In the genomic region with DNA sequence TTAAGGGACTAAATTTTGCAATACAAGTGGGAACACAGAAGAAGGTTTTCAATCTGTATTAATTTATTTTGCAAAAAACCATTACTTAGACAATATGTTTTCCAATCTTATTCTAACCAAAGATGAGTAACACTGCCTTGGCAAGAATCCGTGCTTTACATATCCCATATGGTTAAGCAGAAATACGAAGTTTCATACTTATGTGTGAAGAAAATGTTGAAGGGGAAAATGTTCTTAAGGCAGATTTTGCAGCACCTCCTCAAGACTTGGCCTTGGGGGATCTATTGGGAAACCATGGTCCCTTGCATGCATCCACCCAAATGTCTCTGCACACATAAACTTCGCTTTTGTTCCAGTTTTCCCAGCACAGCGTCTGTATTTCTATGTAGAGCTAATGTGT, we compare ENCODE assay signal across 19 mouse cellular contexts. TPM values are rescaled to one million over a fixed set of nuclear protein-coding genes. Genes with fewer than 3 reads are reported as not detected.
DNase-seq lines count a peak whose midpoint lies in the region; ATAC-seq and TF ChIP-seq lines count a peak whose summit lies in the region.
"Had no signal": no experiment of that assay in that cellular context is flagged by ENCODE, and none has a peak within 500 bp of the region (broad histone marks: within the 10 kb centered on the region; RNA-seq: fewer than 3 reads in every experiment).

No protein-coding gene starts in this region.

- H3K4me2 ChIP-seq in forebrain, embryonic 13.5 days: no peak overlapping the region
- no peak overlapping the region for H3K4me2 ChIP-seq in forebrain, embryonic 12.5 days
- H3K4me2 ChIP-seq: heart, embryonic 11.5 days; intestine, embryonic 15.5 days had no signal

- no peaks in the 10 kb centered on the region for H3K4me1 ChIP-seq in forebrain, embryonic 13.5 days
- no peaks in the 10 kb centered on the region for H3K4me1 ChIP-seq in forebrain, embryonic 12.5 days
- H3K4me1 ChIP-seq: intestine, embryonic 15.5 days had no signal

- H3K9ac ChIP-seq in forebrain, embryonic 13.5 days: no peak overlapping the region
- no peak overlapping the region for H3K9ac ChIP-seq in forebrain, embryonic 12.5 days
- H3K9ac ChIP-seq: intestine, embryonic 15.5 days had no signal

- H3K36me3 ChIP-seq in forebrain, embryonic 13.5 days (ENCODE audit: poor library complexity, severe bottlenecking): no peaks in the 10 kb centered on the region
- no peaks in the 10 kb centered on the region for H3K36me3 ChIP-seq in forebrain, embryonic 12.5 days (replicated peaks)
- H3K36me3 ChIP-seq: intestine, embryonic 15.5 days had no signal

- intact Hi-C loops in left cerebral cortex, postnatal 25 days (cut with DNase I): loop anchor here (10.0 kb wide), 1 partner anchor 120 kb away; no protein-coding TSS in a partner anchor
- intact Hi-C loops in left cerebral cortex, adult 2 months (cut with DNase I): no loop called here

- ATAC-seq in forebrain, embryonic 13.5 days: peak; percentile 11; the same call in 1 of the 2 replicates
- no peak for ATAC-seq in forebrain, embryonic 12.5 days (ENCODE audit: low FRiP score)
- ATAC-seq: activated CD4-positive, CD25-positive, alpha-beta regulatory T cell, adult 4 months; hindbrain, embryonic 16.5 days; intestine, embryonic 15.5 days had no signal

- no peak for TF ChIP-seq CTCF in left cerebral cortex, adult 2 months (IDR thresholded peaks at IDR 0.05)

- H3K27me3 ChIP-seq in forebrain, embryonic 13.5 days: no peaks in the 10 kb centered on the region
- H3K27me3 ChIP-seq in forebrain, embryonic 12.5 days: no peaks in the 10 kb centered on the region
- H3K27me3 ChIP-seq: intestine, embryonic 15.5 days had no signal

- no peak overlapping the region for H3K4me3 ChIP-seq in forebrain, embryonic 13.5 days
- H3K4me3 ChIP-seq in forebrain, embryonic 12.5 days (replicated peaks): no peak overlapping the region
- no peak overlapping the region for H3K4me3 ChIP-seq in left cerebral cortex, adult 2 months
- H3K4me3 ChIP-seq: intestine, embryonic 15.5 days had no signal

- DNase-seq in layer of hippocampus, adult 11-12 months (ENCODE audit: low spot score): peak; percentile 32
- no peak for DNase-seq in layer of hippocampus, adult 8-10 months (ENCODE audit: low spot score in 2 of 2)
- peak; percentile 21 to 74 for DNase-seq in left cerebral cortex, postnatal 25 days (ENCODE audit: low spot score in 2 of 2)
- DNase-seq in left cerebral cortex, adult 2 months (ENCODE audit: extremely low spot score in 1 of 2, low spot score in 2 of 2): no peak
- no peak for DNase-seq in adrenal gland, adult 8-10 months
- DNase-seq: adrenal gland, postnatal 10 days; cerebellum, adult 9-10 months; kidney, adult 8-10 months; kidney, postnatal 10 days; lung, postnatal 4 days; midbrain, embryonic 14.5 days; right cerebral cortex, postnatal 4 days; thymus, postnatal 25 days had no signal

- no peaks in the 10 kb centered on the region for H3K9me3 ChIP-seq in forebrain, embryonic 13.5 days (replicated peaks)
- no peaks in the 10 kb centered on the region for H3K9me3 ChIP-seq in forebrain, embryonic 12.5 days
- H3K9me3 ChIP-seq: intestine, embryonic 15.5 days had no signal

- WGBS in forebrain, embryonic 13.5 days: 81% methylated on average over 4 of the region's 4 CpGs
- 85% methylated on average over 4 of the region's 4 CpGs for WGBS in forebrain, embryonic 12.5 days

- no peak overlapping the region for H3K27ac ChIP-seq in forebrain, embryonic 13.5 days
- no peak overlapping the region for H3K27ac ChIP-seq in forebrain, embryonic 12.5 days
- no peak overlapping the region; the same call in 1 of the 2 replicates for H3K27ac ChIP-seq in left cerebral cortex, adult 2 months
- H3K27ac ChIP-seq: intestine, embryonic 15.5 days had no signal

RNA-seq across cellular contexts. Expression of a gene that starts 27.6 kb away (rescaled TPM):
- polyA plus RNA-seq in forebrain, embryonic 13.5 days (2015; fragmentation: Nextera tagmentation; extraction: Ambion mirVana): 67.7 and 76.3 TPM in 2 replicates
- 33.8 and 34.7 TPM in 2 replicates for polyA plus RNA-seq in forebrain, embryonic 12.5 days (2016; fragmentation: Nextera tagmentation; extraction: Ambion mirVana)
- total RNA-seq in layer of hippocampus, adult 8-10 months (2022): 100 to 1,000 TPM; 187 to 266 (median 218) TPM
- 100 to 1,000 TPM; 214 to 251 TPM for total RNA-seq in left cerebral cortex, postnatal 25 days (2021)
- total RNA-seq in left cerebral cortex, adult 2 months (2021): 100 to 1,000 TPM; 242 to 289 TPM
- total RNA-seq in adrenal gland, adult 8-10 months (2022): 1 to 10 TPM; 5.1 to 9.3 (median 5.8) TPM

RNA-seq across cellular contexts. Expression of a gene that starts 28.2 kb away (rescaled TPM):
- polyA plus RNA-seq in forebrain, embryonic 13.5 days (2015; fragmentation: Nextera tagmentation; extraction: Ambion mirVana): 80.1 and 87.3 TPM in 2 replicates
- polyA plus RNA-seq in forebrain, embryonic 12.5 days (2016; fragmentation: Nextera tagmentation; extraction: Ambion mirVana): 90.6 and 97.5 TPM in 2 replicates
- total RNA-seq in layer of hippocampus, adult 8-10 months (2022): 10 to 100 TPM; 59.7 to 67.4 (median 63.0) TPM
- total RNA-seq in left cerebral cortex, postnatal 25 days (2021): 10 to 100 TPM; 62.5 to 66.9 TPM
- 10 to 100 TPM; 59.1 to 66.1 TPM for total RNA-seq in left cerebral cortex, adult 2 months (2021)
- total RNA-seq in adrenal gland, adult 8-10 months (2022): 10 to 100 TPM; 62.9 to 74.6 (median 70.4) TPM

Comparison
In these comparisons a context has a peak if more than half of its experiments do, and no peak if none do; other contexts are left out.
1. DNase-seq: peak in layer of hippocampus, adult 11-12 months (single experiment) and left cerebral cortex, postnatal 25 days (2 of 2); none in layer of hippocampus, adult 8-10 months (0 of 2), left cerebral cortex, adult 2 months (0 of 2) and adrenal gland, adult 8-10 months (single experiment).
2. RNA of a gene that starts 27.6 kb away (total RNA-seq): 242 to 289 TPM in left cerebral cortex, adult 2 months, 214 to 251 TPM in left cerebral cortex, postnatal 25 days and 187 to 266 TPM in layer of hippocampus, adult 8-10 months; 5.1 to 9.3 TPM in adrenal gland, adult 8-10 months; every median in the first group is over 10 times any median in the second.